Mouse (Mus musculus) midbrain, embryonic 14.5 days (tissue): ENCODE measurements around the gene Gla. TPM values are rescaled to one million over a fixed set of nuclear protein-coding genes. Genes with fewer than 3 reads are reported as not detected.

Experiments used
- ATAC-seq: fragments of 200-750 bp; cut with Nextera tagmentation; 2 replicates; pipeline ENCODE4 v1.8.0; 2017; ENCODE audit warnings: moderate number of reproducible peaks, moderate library complexity; ENCODE audit not compliant: low FRiP score, low TSS enrichment
- DNase-seq: peaks from one replicate; pipeline ENCODE4 v3.0.0-alpha.2; 2015
- H3K27ac ChIP-seq: fragments of 300-500 bp; sonication (generic); replicated peaks from 2 replicates; pipeline ENCODE4 v1.5.1; 2014; ENCODE audit warnings: mild to moderate bottlenecking, low read depth, low read length, moderate library complexity
- H3K27me3 ChIP-seq: fragments of 300-500 bp; sonication (generic); 2 replicates; pipeline ENCODE4 v1.6.1; 2014; ENCODE audit warnings: low read length, control low read depth, mixed read lengths; ENCODE audit not compliant: control insufficient read depth, insufficient read depth
- H3K36me3 ChIP-seq: fragments of 300-500 bp; sonication (generic); 2 replicates; pipeline ENCODE4 v1.6.1; 2014; ENCODE audit warnings: low read length, control low read depth; ENCODE audit not compliant: control insufficient read depth, insufficient read depth
- H3K4me1 ChIP-seq: fragments of 300-500 bp; sonication (generic); 2 replicates; pipeline ENCODE4 v1.6.1; 2014; ENCODE audit warnings: mild to moderate bottlenecking, antibody characterized with exemption, low read length, control low read depth; ENCODE audit not compliant: control insufficient read depth, insufficient read depth
- H3K4me2 ChIP-seq: fragments of 300-500 bp; sonication (generic); 2 replicates; pipeline ENCODE4 v1.6.1; 2014; ENCODE audit warnings: mild to moderate bottlenecking, low read length, moderate library complexity
- H3K4me3 ChIP-seq: fragments of 300-500 bp; sonication (generic); replicated peaks from 2 replicates; pipeline ENCODE4 v1.5.1; 2014; ENCODE audit warnings: low read depth, low read length
- H3K9ac ChIP-seq: fragments of 300-500 bp; sonication (generic); replicated peaks from 2 replicates; pipeline ENCODE4 v1.6.1; 2014; ENCODE audit warnings: mild to moderate bottlenecking, low read length, moderate library complexity
- H3K9me3 ChIP-seq: fragments of 300-500 bp; sonication (generic); 2 replicates; pipeline ENCODE4 v1.6.1; 2016; ENCODE audit warnings: low read length, control low read depth, mixed read lengths; ENCODE audit not compliant: control insufficient read depth
- WGBS: fragments of 180-500 bp; shearing (Covaris S2); extraction: QIAGEN DNeasy Blood & Tissue Kit; methylation state at CpG from one replicate; pipeline ENCODE4 v1.1.7; 2014; 5-methylcytosine and 5-hydroxymethylcytosine counted together
- polyA plus RNA-seq: library from polyadenylated mRNA; unstranded; fragments of >200 nt; fragmentation: Nextera tagmentation; extraction: Ambion mirVana; gene quantifications from 2 replicates; pipeline ENCODE4 v1.2.1, GENCODE M21; 2014

Gene Gla
- polyA plus RNA-seq, 1 experiment from 2014 or later = 1.9 TPM

GRCm38 (mm10) chrX:134582888-134583669, 17.8 kb downstream of the Gla start, which contains the start of gene Btk:
Gene Btk (minus strand): TSS chrX:134583570.
- H3K4me3 ChIP-seq = no peak within 1 kb of the TSS
- DNase-seq = no peak
- no peaks in the 10 kb centered on the region for H3K27me3 ChIP-seq
- H3K4me2 ChIP-seq = no peak within 1 kb of the TSS
- no peaks in the 10 kb centered on the region for H3K4me1 ChIP-seq
- H3K9me3 ChIP-seq = no peaks in the 10 kb centered on the region
- no peak for ATAC-seq
- H3K9ac ChIP-seq = no peak within 1 kb of the TSS
- H3K36me3 ChIP-seq = peaks cover 5% of the 10 kb centered on the region; the same call in 1 of the 2 replicates
- 82% methylated on average over 11 of the region's 11 CpGs for WGBS
- no peak within 1 kb of the TSS for H3K27ac ChIP-seq

- Histone ChIP-seq H3K4me1 (no peaks in the 10 kb centered on the region), H3K4me2 (no peak overlapping the region), H3K27me3 (no peaks in the 10 kb centered on the region), H3K36me3 (no peaks in the 10 kb centered on the region), H3K9ac (no peak overlapping the region), H3K9me3 (no peaks in the 10 kb centered on the region), H3K4me3 (no peak overlapping the region), H3K27ac (no peak overlapping the region)
- WGBS = 81% methylated on average over 11 of the region's 11 CpGs
- DNase-seq = no peak
- no peak for ATAC-seq
These were observed 18.7 kb downstream of the Gla start for GRCm38 (mm10) chrX:134582270-134582669.

GRCm38 (mm10) chrX:134580528-134581305, 20.2 kb downstream of the Gla start:
- Histone ChIP-seq H3K36me3 (no peaks in the 10 kb centered on the region), H3K27me3 (no peaks in the 10 kb centered on the region), H3K4me1 (no peaks in the 10 kb centered on the region), H3K4me2 (no peak overlapping the region), H3K27ac (no peak overlapping the region), H3K4me3 (no peak overlapping the region), H3K9me3 (no peaks in the 10 kb centered on the region), H3K9ac (no peak overlapping the region)
- DNase-seq = no peak
- ATAC-seq = no peak
- 88% methylated on average over 14 of the region's 14 CpGs for WGBS

GRCm38 (mm10) chrX:134577896-134578295, 23.0 kb downstream of the Gla start:
- DNase-seq = no peak
- no peak overlapping the region for H3K4me3 ChIP-seq
- no peak overlapping the region for H3K4me2 ChIP-seq
- no peak for ATAC-seq
- H3K9me3 ChIP-seq = no peaks in the 10 kb centered on the region
- no peaks in the 10 kb centered on the region for H3K4me1 ChIP-seq
- no peaks in the 10 kb centered on the region for H3K27me3 ChIP-seq
- 96% methylated on average over 4 of the region's 4 CpGs for WGBS
- H3K36me3 ChIP-seq = no peaks in the 10 kb centered on the region
- H3K27ac ChIP-seq = no peak overlapping the region
- no peak overlapping the region for H3K9ac ChIP-seq

- no peak overlapping the region for H3K9ac ChIP-seq
- H3K27me3 ChIP-seq = no peaks in the 10 kb centered on the region
- no peaks in the 10 kb centered on the region for H3K36me3 ChIP-seq
- no peak overlapping the region for H3K4me2 ChIP-seq
- no peak for ATAC-seq
- no peak overlapping the region for H3K4me3 ChIP-seq
- H3K27ac ChIP-seq = no peak overlapping the region
- DNase-seq = no peak
- H3K9me3 ChIP-seq = no peaks in the 10 kb centered on the region
- no peaks in the 10 kb centered on the region for H3K4me1 ChIP-seq
- 88% methylated on average over 8 of the region's 8 CpGs for WGBS
These were observed 34.2 kb downstream of the Gla start for GRCm38 (mm10) chrX:134566536-134567222.

- Histone ChIP-seq H3K9ac (no peak overlapping the region), H3K27ac (no peak overlapping the region), H3K36me3 (no peaks in the 10 kb centered on the region), H3K4me2 (no peak overlapping the region), H3K27me3 (no peaks in the 10 kb centered on the region), H3K4me1 (no peaks in the 10 kb centered on the region), H3K9me3 (no peaks in the 10 kb centered on the region), H3K4me3 (no peak overlapping the region)
- DNase-seq = no peak
- 90% methylated on average over 4 of the region's 4 CpGs for WGBS
- no peak for ATAC-seq
These were observed 36.6 kb downstream of the Gla start for GRCm38 (mm10) chrX:134564326-134564725.

GRCm38 (mm10) chrX:134554425-134554824, 46.5 kb downstream of the Gla start:
- Histone ChIP-seq H3K9ac (no peak overlapping the region), H3K4me3 (no peak overlapping the region), H3K4me1 (no peaks in the 10 kb centered on the region), H3K36me3 (no peaks in the 10 kb centered on the region), H3K27me3 (no peaks in the 10 kb centered on the region), H3K27ac (no peak overlapping the region), H3K9me3 (no peaks in the 10 kb centered on the region), H3K4me2 (no peak overlapping the region)
- ATAC-seq (no peak), DNase-seq (no peak)
- WGBS = 75% methylated on average over 6 of the region's 6 CpGs

GRCm38 (mm10) chrX:134553326-134553725, 47.6 kb downstream of the Gla start:
- WGBS = 90% methylated on average over 4 of the region's 4 CpGs
- Histone ChIP-seq H3K4me3 (no peak overlapping the region), H3K9me3 (no peaks in the 10 kb centered on the region), H3K27me3 (no peaks in the 10 kb centered on the region), H3K9ac (no peak overlapping the region), H3K36me3 (no peaks in the 10 kb centered on the region), H3K4me1 (no peaks in the 10 kb centered on the region), H3K27ac (no peak overlapping the region), H3K4me2 (no peak overlapping the region)
- DNase-seq = no peak
- no peak for ATAC-seq
